Mouse (Mus musculus) activated CD4-positive, CD25-positive, alpha-beta regulatory T cell, adult 4 months (primary cell): ENCODE results near the gene Cldn34a. TPM values are rescaled to one million over a fixed set of nuclear protein-coding genes. Genes with fewer than 3 reads are reported as not detected.
"Not testable (repeated sequence)": the region's sequence is repeated elsewhere in the genome, so short reads cannot be mapped to it uniquely, and the experiment has no call there.

Experiments used
- ATAC-seq: one replicate; pipeline ENCODE4 v1.8.0; 2017
- polyA plus RNA-seq, 2 experiments: library from polyadenylated mRNA; unstranded; fragments of 100-300 nt; shearing (Covaris generic); gene quantifications; one replicate each; pipeline ENCODE4 v1.2.1; 2017

The Cldn34a gene
- polyA plus RNA-seq, result not detected

DNA sequence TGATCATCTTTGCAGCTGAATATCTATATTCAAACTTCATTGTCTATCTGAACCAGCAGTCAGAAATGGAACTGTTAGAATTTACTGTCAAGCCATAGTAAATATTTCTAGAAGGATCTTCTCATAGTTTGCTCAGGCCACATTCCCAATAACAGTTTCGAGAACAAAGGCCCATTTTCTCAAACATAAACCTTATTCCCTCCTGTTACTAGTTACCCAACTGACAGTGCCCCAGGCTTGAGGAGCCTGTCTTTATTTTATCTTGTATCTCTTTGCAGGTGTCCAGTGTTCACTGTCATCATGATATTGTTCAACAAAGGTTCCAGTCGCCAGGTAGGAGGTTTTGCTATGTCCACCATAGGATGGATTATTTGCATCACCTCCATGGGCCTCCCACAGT, at the start of gene Cldn34a:
TSS of gene Cldn34a (plus strand) at position 301 of the 400 bp plus-strand sequence.
- no peak for ATAC-seq

DNA sequence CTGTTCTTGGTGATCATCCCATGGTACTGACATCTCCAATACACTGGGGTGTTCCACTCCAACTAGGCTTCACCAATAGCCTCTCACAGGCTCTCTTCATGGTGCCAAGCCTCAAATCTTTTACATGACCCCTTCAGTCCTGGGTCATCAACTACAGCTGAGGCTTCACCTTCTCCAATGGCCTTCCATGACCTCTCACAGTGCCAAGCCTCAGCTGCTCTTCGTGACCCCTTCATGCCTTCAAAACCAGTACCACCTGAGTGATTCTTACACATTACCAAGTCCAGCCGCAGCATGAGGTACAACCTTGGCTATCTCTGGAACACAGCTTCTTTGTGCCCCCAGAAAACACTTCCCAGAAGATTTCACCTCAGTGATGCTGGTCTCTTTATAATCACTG, 44.5 kb upstream of the Cldn34a start:
- ATAC-seq, result not testable (repeated sequence)

DNA sequence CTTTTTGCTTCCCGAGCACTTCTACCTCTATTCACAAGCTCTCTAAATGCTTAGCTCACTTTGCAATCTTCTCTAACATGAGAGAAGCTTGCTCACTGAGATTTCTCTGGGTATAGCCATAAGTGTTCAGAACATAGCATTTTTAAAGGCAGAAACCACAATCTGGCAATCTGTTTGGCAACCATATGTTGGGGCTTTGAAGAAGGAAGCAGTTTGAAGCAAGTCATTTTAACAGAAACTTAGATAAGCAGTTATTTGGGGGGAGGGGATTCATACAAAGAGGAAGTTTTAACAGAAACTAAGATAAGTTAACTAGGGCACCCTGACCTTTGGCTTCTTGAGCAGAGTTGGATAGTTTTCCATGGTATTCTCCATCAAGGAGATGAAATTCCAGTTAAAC, 17.4 kb upstream of the Cldn34a start:
- ATAC-seq, result no peak

DNA sequence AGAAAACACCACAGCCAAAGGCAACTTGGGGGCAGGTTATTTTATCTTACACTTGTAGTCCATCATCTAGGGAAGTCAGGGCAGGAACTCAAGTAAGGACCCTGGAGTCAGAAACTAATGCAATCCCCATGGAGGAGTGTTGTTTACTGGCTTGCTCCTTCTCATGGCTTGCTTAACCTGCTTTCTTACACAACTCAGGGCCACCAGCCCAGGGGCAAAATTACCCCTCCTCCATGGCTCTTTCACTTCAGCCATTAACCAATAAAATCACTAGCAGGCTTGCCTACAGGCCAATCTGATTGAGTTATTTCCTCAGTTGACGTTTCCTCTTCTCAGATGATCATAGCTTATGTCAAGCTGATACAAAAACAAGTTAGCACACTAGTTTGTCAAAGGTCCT, 15.0 kb upstream of the Cldn34a start:
- no peak for ATAC-seq

DNA sequence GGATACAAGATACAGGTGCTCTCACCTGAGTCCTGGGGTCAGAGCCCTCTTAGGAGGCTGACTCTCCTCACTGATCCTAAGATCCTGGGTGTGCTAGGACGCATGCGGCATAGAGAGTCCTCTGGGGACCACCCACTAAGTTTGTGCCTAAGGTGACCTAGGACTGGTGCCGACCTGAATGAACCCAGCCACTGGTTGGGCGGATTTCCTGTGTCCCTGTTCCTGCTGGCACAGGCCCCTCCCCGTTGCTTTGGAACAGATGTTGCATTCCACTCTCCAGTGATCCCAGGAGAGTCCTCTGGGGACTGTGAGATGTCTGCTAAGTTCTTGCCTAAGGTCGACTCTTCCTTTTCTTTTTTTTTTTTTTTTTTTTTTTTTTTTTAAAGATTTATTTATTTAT, 5.7 kb upstream of the Cldn34a start:
- ATAC-seq, result no peak

Other genes starting within 250 kb of the Cldn34a start
- gene Kantr, start 235.8 kb upstream of the Cldn34a start, polyA plus RNA-seq, result 10 to 100 TPM; 25.4 to 26.8 TPM
- gene Tspyl2, start 220.9 kb upstream of the Cldn34a start, polyA plus RNA-seq, result 1 to 10 TPM; 9.2 to 9.9 TPM
- not detected for gene Gpr173, start 194.6 kb upstream of the Cldn34a start, polyA plus RNA-seq
- gene Shroom2, start 206.1 kb downstream of the Cldn34a start, polyA plus RNA-seq, result not detected
- gene Gpr143, start 218.6 kb downstream of the Cldn34a start, polyA plus RNA-seq, result not detected